Mouse (Mus musculus): Measurements from ENCODE around the gene Zbtb16.

Gene Zbtb16

GRCm38 (mm10) chr9:48824533-48825130 is 11.4 kb downstream of the Zbtb16 start:
- DNase-seq, result no peak

GRCm38 (mm10) chr9:48823851-48824250 is 12.2 kb downstream of the Zbtb16 start:
- no peak for DNase-seq

- DNase-seq, result no peak
Observed at GRCm38 (mm10) chr9:48823319-48823705, 12.7 kb downstream of the Zbtb16 start.

- DNase-seq, result no peak
Observed at GRCm38 (mm10) chr9:48822586-48823318, 13.3 kb downstream of the Zbtb16 start.

GRCm38 (mm10) chr9:48821916-48822585 is 14.0 kb downstream of the Zbtb16 start:
- no peak for DNase-seq

- no peak for DNase-seq
Observed at GRCm38 (mm10) chr9:48821431-48821830, 14.6 kb downstream of the Zbtb16 start.

GRCm38 (mm10) chr9:48820791-48821190 is 15.2 kb downstream of the Zbtb16 start:
- no peak for DNase-seq

GRCm38 (mm10) chr9:48819695-48820094 is 16.3 kb downstream of the Zbtb16 start:
- no peak for DNase-seq

GRCm38 (mm10) chr9:48819137-48819536 is 16.9 kb downstream of the Zbtb16 start:
- DNase-seq, result no peak

- DNase-seq, result no peak
Observed at GRCm38 (mm10) chr9:48817907-48818306, 18.1 kb downstream of the Zbtb16 start.

- DNase-seq, result no peak
Observed at GRCm38 (mm10) chr9:48817399-48817793, 18.6 kb downstream of the Zbtb16 start.

GRCm38 (mm10) chr9:48816678-48817398 is 19.2 kb downstream of the Zbtb16 start:
- DNase-seq, result no peak

- no peak for DNase-seq
Observed at GRCm38 (mm10) chr9:48816157-48816556, 19.9 kb downstream of the Zbtb16 start.

- DNase-seq, result no peak
Observed at GRCm38 (mm10) chr9:48814881-48815495, 21.0 kb downstream of the Zbtb16 start.

GRCm38 (mm10) chr9:48813960-48814880 is 21.8 kb downstream of the Zbtb16 start:
- no peak for DNase-seq

GRCm38 (mm10) chr9:48812352-48812751 is 23.7 kb downstream of the Zbtb16 start:
- DNase-seq, result no peak

GRCm38 (mm10) chr9:48806591-48806990 is 29.4 kb downstream of the Zbtb16 start:
- DNase-seq, result no peak

GRCm38 (mm10) chr9:48805850-48806249 is 30.2 kb downstream of the Zbtb16 start:
- no peak for DNase-seq

- DNase-seq, result no peak
Observed at GRCm38 (mm10) chr9:48804509-48804908, 31.5 kb downstream of the Zbtb16 start.

GRCm38 (mm10) chr9:48803460-48804240 is 32.4 kb downstream of the Zbtb16 start:
- no peak for DNase-seq

GRCm38 (mm10) chr9:48802374-48802773 is 33.6 kb downstream of the Zbtb16 start:
- DNase-seq, result no peak

Data from cerebellum, postnatal 36 days (tissue).